Mouse (Mus musculus): ENCODE results near the gene Grwd1.

- TF ChIP-seq CTCF (IDR thresholded peaks at IDR 0.05; ENCODE audit: borderline replicate concordance, insufficient read depth, low read depth, low read length), result no peak
- TF ChIP-seq POLR2A (IDR thresholded peaks at IDR 0.05; ENCODE audit: borderline replicate concordance, insufficient read depth, low read length), result no peak
These were observed 30.7 kb downstream of the Grwd1 start for GRCm38 (mm10) chr7:45800001-45800400.

Data from cerebellum, adult 2 months (tissue).